Mouse (Mus musculus): ENCODE measurements around the gene Scarf1. TPM values are rescaled to one million over a fixed set of nuclear protein-coding genes. Genes with fewer than 3 reads are reported as not detected.

Gene Scarf1
- polyA plus RNA-seq, 1 experiment from 2014 or later: 2.6 TPM

DNA sequence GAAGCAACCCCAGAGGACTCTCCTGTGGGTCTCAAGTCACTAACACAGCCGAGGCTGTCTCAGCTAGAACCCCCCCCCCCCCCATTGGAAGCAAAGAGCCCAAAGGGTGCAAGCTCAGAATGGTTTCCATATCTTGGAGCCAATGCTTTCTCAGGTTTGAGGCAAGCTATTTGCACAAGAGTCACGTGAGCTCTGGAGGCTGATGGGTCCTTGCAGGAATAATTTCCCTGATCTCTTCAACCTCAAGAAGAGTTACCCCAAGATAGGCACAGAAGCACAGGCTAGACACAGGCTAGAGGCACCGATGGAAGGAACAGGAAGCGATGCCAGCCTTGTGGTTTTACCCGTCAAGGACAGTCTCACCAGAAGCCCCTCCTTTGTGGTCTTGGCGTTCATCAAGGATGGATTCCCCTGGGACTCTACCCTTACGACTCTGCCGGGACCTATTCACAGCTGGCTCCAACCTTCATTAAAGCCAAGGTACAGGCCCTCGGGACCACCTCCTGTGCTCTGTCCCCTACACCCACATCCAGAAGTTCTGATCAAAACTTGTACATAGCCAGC, 62.3 kb downstream of the Scarf1 start:
- no peaks in the 10 kb centered on the region for H3K9me3 ChIP-seq (replicated peaks)
- ATAC-seq (ENCODE audit: low read depth): no peak
- no peaks in the 10 kb centered on the region for H3K36me3 ChIP-seq
- H3K27ac ChIP-seq: no peak overlapping the region
- H3K4me2 ChIP-seq: no peak overlapping the region
- no peak for DNase-seq
- peaks cover 5% of the 10 kb centered on the region; the same call in 1 of the 2 replicates for H3K27me3 ChIP-seq
- WGBS (ENCODE audit: insufficient replicate concordance): 32% methylated on average over 9 of the region's 9 CpGs
- no peak overlapping the region for H3K4me3 ChIP-seq (replicated peaks)
- peaks cover 27% of the 10 kb centered on the region for H3K4me1 ChIP-seq (replicated peaks)
- H3K9ac ChIP-seq: no peak overlapping the region

MicroRNA genes within 50 kb of the gene (microRNA counts, 519-probe panel; counts per million panel counts)
- 7,061 counts per million, percentile 90 among the panel's probes with 10 or more counts for microRNA mmu-miR-22

Small RNA genes lying within 50 kb of the gene (microRNA-seq; reads per million reads assigned to microRNA genes)
- gene Mir22 (13,202 reads per million, percentile 96 among the genes with 10 or more reads in this experiment), gene Mir3971 (not detected)

Other genes starting within 250 kb of the Scarf1 start
- gene Rpa1, start 165.2 kb upstream of the Scarf1 start, polyA plus RNA-seq (2015; fragmentation: Nextera tagmentation; extraction: Ambion mirVana): 113 and 137 TPM in 2 replicates
- gene Smyd4, start 165.1 kb upstream of the Scarf1 start, polyA plus RNA-seq (2015; fragmentation: Nextera tagmentation; extraction: Ambion mirVana): 5.1 and 6.6 TPM in 2 replicates
- 179 and 181 TPM in 2 replicates for gene Serpinf1, start 90.8 kb upstream of the Scarf1 start, polyA plus RNA-seq (2015; fragmentation: Nextera tagmentation; extraction: Ambion mirVana)
- gene Serpinf2, start 73.9 kb upstream of the Scarf1 start, polyA plus RNA-seq (2015; fragmentation: Nextera tagmentation; extraction: Ambion mirVana): 372 and 430 TPM in 2 replicates
- 18.5 and 21.3 TPM in 2 replicates for gene Wdr81, start 58.8 kb upstream of the Scarf1 start, polyA plus RNA-seq (2015; fragmentation: Nextera tagmentation; extraction: Ambion mirVana)
- gene Tlcd2, start 51.8 kb upstream of the Scarf1 start, polyA plus RNA-seq (2015; fragmentation: Nextera tagmentation; extraction: Ambion mirVana): 18.7 and 18.8 TPM in 2 replicates
- 28.2 and 31.5 TPM in 2 replicates for gene Prpf8, start 26.7 kb upstream of the Scarf1 start, polyA plus RNA-seq (2015; fragmentation: Nextera tagmentation; extraction: Ambion mirVana)
- gene Rilp, start 3.4 kb upstream of the Scarf1 start, polyA plus RNA-seq (2015; fragmentation: Nextera tagmentation; extraction: Ambion mirVana): 1.4 and 1.6 TPM in 2 replicates
- 3.7 and 5.9 TPM in 2 replicates for gene Slc43a2, start 18.2 kb downstream of the Scarf1 start, polyA plus RNA-seq (2015; fragmentation: Nextera tagmentation; extraction: Ambion mirVana)
- 33.2 and 38.3 TPM in 2 replicates for gene Pitpna, start 74.6 kb downstream of the Scarf1 start, polyA plus RNA-seq (2015; fragmentation: Nextera tagmentation; extraction: Ambion mirVana)
- gene Inpp5k, start 117.4 kb downstream of the Scarf1 start, polyA plus RNA-seq (2015; fragmentation: Nextera tagmentation; extraction: Ambion mirVana): 12.9 and 13.9 TPM in 2 replicates
- 18.3 and 23.0 TPM in 2 replicates for gene Myo1c, start 137.0 kb downstream of the Scarf1 start, polyA plus RNA-seq (2015; fragmentation: Nextera tagmentation; extraction: Ambion mirVana)
- gene Crk, start 165.7 kb downstream of the Scarf1 start, polyA plus RNA-seq (2015; fragmentation: Nextera tagmentation; extraction: Ambion mirVana): 37.1 and 41.6 TPM in 2 replicates
- gene Ywhae, start 219.3 kb downstream of the Scarf1 start, polyA plus RNA-seq (2015; fragmentation: Nextera tagmentation; extraction: Ambion mirVana): 325 and 423 TPM in 2 replicates

All from liver, embryonic 13.5 days (tissue).